Mouse (Mus musculus) bone marrow macrophage, adult 2 months (primary cell): Measurements from ENCODE around the gene Ccdc63.

Experiments
- CTCF ChIP-seq: IDR thresholded peaks from 2 replicates; pipeline ENCODE4 v1.5.1; 2012; ENCODE audit warnings: low read depth, mild to moderate bottlenecking, low read length, moderate library complexity
- POLR2A ChIP-seq: IDR thresholded peaks from 2 replicates; pipeline ENCODE4 v1.6.1; 2012; ENCODE audit warnings: mild to moderate bottlenecking, low read depth, low read length, borderline replicate concordance

GRCm38 (mm10) chr5:122093734-122094133 lies 46.9 kb downstream of the Ccdc63 start:
- TF ChIP-seq CTCF = no peak
- TF ChIP-seq POLR2A = no peak
